Mouse (Mus musculus) spleen, adult 18-20 months (tissue): ENCODE results near the gene Nup85.
A peak's percentile ranks its signal among the peaks of the same experiment; 100 is the strongest.
"Not testable (repeated sequence)": the region's sequence is repeated elsewhere in the genome, so short reads cannot be mapped to it uniquely, and the experiment has no call there.

Experiments used
- DNase-seq, 2 experiments: peaks; one replicate each; pipeline ENCODE4 v3.0.0; 2022; ENCODE audit warnings: mixed read lengths in 2 of 2

Gene Nup85

GRCm38 (mm10) chr11:115564064-115564809 is at the start of gene Nup85:
Gene Nup85, plus strand, starts transcription at chr11:115564434.
- DNase-seq, result peak; percentile 92 to 96

GRCm38 (mm10) chr11:115515021-115515420 is 49.2 kb upstream of the Nup85 start:
- DNase-seq, result no peak

GRCm38 (mm10) chr11:115516942-115517341 is 47.3 kb upstream of the Nup85 start:
- no peak for DNase-seq

- no peak for DNase-seq
These were observed 45.5 kb upstream of the Nup85 start for GRCm38 (mm10) chr11:115518693-115519092.

GRCm38 (mm10) chr11:115519581-115519980 is 44.7 kb upstream of the Nup85 start:
- no peak for DNase-seq

- DNase-seq, result no peak
These were observed 44.0 kb upstream of the Nup85 start for GRCm38 (mm10) chr11:115520218-115520617.

- DNase-seq, result no peak
These were observed 43.2 kb upstream of the Nup85 start for GRCm38 (mm10) chr11:115521080-115521479.

- no peak for DNase-seq
These were observed 42.0 kb upstream of the Nup85 start for GRCm38 (mm10) chr11:115522238-115522637.

- DNase-seq, result no peak
These were observed 41.5 kb upstream of the Nup85 start for GRCm38 (mm10) chr11:115522703-115523102.

- not testable (repeated sequence) for DNase-seq
These were observed 37.8 kb upstream of the Nup85 start for GRCm38 (mm10) chr11:115526446-115526845.

- no peak for DNase-seq
These were observed 29.4 kb upstream of the Nup85 start for GRCm38 (mm10) chr11:115534759-115535371.

- DNase-seq, result peak; percentile 60 to 66
These were observed 28.7 kb upstream of the Nup85 start for GRCm38 (mm10) chr11:115535401-115536037.

GRCm38 (mm10) chr11:115536038-115536681 is 28.1 kb upstream of the Nup85 start, which contains the start of gene Sumo2:
Gene Sumo2, minus strand, starts transcription at chr11:115536276.
- peak; percentile 99 for DNase-seq

- no peak for DNase-seq
These were observed 27.2 kb upstream of the Nup85 start for GRCm38 (mm10) chr11:115536856-115537568.

- no peak for DNase-seq
These were observed 26.2 kb upstream of the Nup85 start for GRCm38 (mm10) chr11:115538045-115538444.

- DNase-seq, result no peak
These were observed 20.7 kb upstream of the Nup85 start for GRCm38 (mm10) chr11:115543571-115543970.

GRCm38 (mm10) chr11:115552783-115553182 is 11.5 kb upstream of the Nup85 start:
- peak in 1 of 2 experiments; percentile 28 for DNase-seq

- no peak for DNase-seq
These were observed 8.5 kb upstream of the Nup85 start for GRCm38 (mm10) chr11:115555717-115556116.

GRCm38 (mm10) chr11:115563406-115563805 is 828 bp upstream of the Nup85 start:
- DNase-seq, result no peak

- no peak for DNase-seq
These were observed 727 bp downstream of the Nup85 start for GRCm38 (mm10) chr11:115564961-115565360.

- DNase-seq, result no peak
These were observed 14.8 kb downstream of the Nup85 start for GRCm38 (mm10) chr11:115579080-115579479.

GRCm38 (mm10) chr11:115582913-115583606 is 18.8 kb downstream of the Nup85 start:
- no peak for DNase-seq
